Mouse (Mus musculus) stomach, postnatal 0 days (tissue): ENCODE results near the gene Ddb1.

Experiments used
- CTCF ChIP-seq: IDR thresholded peaks from 2 replicates; pipeline ENCODE4 v1.5.1; 2016; ENCODE audit warnings: antibody characterized with exemption, low read depth, mild to moderate bottlenecking, moderate library complexity
- EP300 ChIP-seq: optimal IDR thresholded peaks from 2 replicates; pipeline ENCODE3; 2016; ENCODE audit warnings: antibody characterized with exemption

DNA sequence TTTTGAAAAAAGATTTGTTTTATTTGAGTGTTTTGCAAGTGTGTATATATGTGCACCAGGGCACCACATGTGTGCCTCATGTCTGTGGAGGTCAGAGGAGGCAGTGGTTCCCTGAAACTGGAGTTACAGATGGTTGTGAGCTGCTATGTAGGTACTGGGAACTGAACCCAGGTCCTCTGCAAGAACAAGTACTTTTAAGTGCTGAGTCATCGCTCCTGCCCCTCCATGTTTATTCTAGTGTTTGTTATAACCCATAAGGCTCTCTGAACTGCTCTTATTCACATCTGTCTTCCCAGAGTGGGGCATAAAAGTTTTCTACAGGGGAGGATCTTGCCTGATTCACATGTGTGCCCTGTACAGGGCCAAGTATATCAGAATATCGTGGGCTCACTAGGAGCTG is 5.5 kb upstream of the Ddb1 start:
- TF ChIP-seq EP300 (no peak), CTCF (no peak)
